Mouse (Mus musculus) gastrocnemius, adult 18-20 months (tissue): Measurements from ENCODE around the gene Nceh1. TPM values are rescaled to one million over a fixed set of nuclear protein-coding genes. Genes with fewer than 3 reads are reported as not detected.
"Not testable (repeated sequence)": the region's sequence is repeated elsewhere in the genome, so short reads cannot be mapped to it uniquely, and the experiment has no call there.

ENCODE experiments used
- DNase-seq: peaks from one replicate; pipeline ENCODE4 v3.0.0; 2021; ENCODE audit warnings: low spot score
- total RNA-seq, 2 experiments: library from RNA; stranded (reverse); gene quantifications; 2 replicates each; pipeline ENCODE4 v1.2.3; 2021

Nceh1 gene
- total RNA-seq, 2 experiments from 2014 or later, result 17.8 to 20.0 TPM

GRCm38 (mm10) chr3:27227629-27228453 lies 45.1 kb downstream of the Nceh1 start:
- no peak for DNase-seq

- no peak for DNase-seq
These were observed 46.0 kb downstream of the Nceh1 start for GRCm38 (mm10) chr3:27228530-27229309.

DNA sequence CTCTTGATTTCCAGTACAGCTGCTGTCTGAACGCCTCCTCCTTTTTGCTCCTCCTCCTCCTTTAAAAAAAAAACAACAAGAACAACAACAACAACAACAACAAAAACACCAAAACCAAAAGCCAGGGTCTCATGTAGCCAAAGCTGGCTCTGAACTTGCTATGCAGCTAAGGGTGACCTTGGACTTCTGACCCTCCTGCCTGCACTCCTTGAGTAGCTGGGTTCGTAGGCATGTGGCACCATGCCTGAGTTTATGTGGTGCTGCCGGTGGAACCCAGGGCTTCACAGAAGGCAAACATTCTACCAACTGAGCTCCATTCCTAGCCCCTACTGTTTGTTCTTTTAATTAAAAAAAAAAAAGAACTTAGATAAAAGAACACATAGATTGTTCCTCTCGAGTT lies 50.6 kb downstream of the Nceh1 start:
- no peak for DNase-seq

DNA sequence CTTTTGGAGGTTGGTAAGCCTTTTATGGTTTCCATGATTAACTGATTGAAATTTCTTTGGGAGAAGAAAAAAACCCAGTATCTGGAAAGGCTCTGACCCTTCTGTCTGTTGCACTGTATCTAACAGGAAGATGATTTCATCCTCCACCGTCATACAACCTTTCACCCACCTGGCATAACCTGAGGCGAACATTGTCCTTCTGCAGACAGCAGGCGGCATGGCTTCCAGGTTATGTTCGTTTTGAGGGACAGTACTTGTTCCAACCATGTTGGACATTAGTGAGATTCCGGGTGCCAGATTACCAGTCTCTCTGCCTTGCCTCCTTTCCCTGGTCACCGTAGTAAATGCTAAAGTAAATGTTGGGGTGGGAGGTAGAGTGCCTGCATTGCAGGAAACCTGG lies 51.1 kb downstream of the Nceh1 start:
- DNase-seq, result peak; percentile 46

- no peak for DNase-seq
These were observed 52.2 kb downstream of the Nceh1 start for GRCm38 (mm10) chr3:27234976-27235375.

GRCm38 (mm10) chr3:27237226-27237625 lies 54.5 kb downstream of the Nceh1 start:
- peak; percentile 69 for DNase-seq

- DNase-seq, result no peak
These were observed 55.8 kb downstream of the Nceh1 start for GRCm38 (mm10) chr3:27238563-27238962.

GRCm38 (mm10) chr3:27239568-27239967 lies 56.8 kb downstream of the Nceh1 start:
- no peak for DNase-seq

DNA sequence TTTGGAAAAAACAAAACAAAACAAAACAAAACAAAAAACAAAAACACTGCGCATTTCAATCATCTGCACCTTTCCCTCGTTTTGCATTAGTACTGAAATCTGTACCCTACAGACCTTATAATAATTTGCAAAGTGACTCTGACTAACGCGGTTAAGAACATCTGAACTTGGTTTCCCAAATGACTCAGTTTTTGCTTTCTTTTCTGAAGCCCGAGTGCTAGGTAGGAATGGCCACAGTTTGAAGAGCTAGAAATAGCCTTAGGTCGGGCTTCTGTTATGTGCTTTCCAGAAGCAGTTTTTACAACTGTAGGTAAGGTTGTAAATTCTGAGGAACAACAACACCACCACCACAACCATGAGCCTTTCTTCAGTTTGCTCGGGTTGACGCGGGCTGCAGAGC lies 59.1 kb downstream of the Nceh1 start:
- DNase-seq, result no peak

DNA sequence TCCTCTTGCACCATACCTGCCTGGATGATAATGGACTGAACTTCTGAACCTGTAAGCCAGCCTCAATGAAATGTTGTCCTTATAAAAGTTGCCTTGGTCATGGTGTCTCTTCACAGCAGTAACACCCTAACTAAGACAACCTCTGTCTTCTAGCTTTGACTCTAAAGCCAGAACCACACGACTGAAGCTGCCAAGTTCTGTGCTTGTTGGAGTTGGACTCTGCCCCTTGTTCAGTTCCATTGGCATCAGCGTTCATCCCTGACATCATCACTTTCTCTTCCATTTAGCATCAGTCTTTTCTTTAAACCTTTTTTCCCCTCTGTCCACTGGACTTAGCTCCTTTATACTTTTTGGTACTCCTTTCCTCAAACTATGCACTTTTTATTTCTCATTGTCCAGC lies 63.4 kb downstream of the Nceh1 start:
- no peak for DNase-seq

- DNase-seq, result no peak
These were observed 65.0 kb downstream of the Nceh1 start for GRCm38 (mm10) chr3:27247785-27248184.

DNA sequence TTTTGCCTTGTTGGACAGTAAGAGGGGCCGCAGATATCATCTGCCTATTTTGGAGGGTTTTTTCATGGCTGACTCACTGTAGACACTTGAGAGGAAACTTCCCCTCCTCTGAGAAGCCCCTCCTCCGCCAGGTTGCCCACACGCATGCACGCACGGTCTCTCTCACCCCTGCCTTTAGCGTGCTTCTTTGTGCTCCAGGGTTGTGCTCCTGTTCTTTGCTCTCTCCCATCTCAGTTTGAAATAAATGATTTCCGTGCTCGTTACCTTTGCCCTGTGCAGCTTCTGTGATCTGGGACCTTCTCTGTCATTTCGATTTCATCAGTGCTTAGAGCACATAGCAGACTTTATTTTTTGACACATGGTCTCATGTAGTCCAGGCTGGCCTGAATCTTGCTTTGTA lies 66.3 kb downstream of the Nceh1 start:
- no peak for DNase-seq

DNA sequence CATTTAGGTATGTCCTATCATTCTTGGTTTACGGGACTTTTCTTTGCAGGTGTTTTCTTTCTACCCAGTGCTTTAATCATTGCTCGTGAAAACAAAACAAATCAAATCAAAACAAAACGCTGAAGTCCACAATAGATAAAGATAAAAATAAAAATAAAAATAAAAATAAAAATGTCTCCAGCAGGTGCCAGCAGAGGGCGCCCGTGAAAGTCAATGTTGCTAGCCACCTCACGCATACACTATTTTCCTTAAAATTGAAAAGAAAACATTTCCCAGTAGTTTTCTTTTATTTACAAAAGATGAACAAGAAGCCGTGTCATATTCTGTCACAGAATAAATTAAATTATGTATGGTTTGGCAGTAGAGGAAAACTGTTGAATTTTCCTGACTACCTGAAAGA lies 68.2 kb downstream of the Nceh1 start:
- no peak for DNase-seq

- no peak for DNase-seq
These were observed 75.7 kb downstream of the Nceh1 start for GRCm38 (mm10) chr3:27258461-27258860.

DNA sequence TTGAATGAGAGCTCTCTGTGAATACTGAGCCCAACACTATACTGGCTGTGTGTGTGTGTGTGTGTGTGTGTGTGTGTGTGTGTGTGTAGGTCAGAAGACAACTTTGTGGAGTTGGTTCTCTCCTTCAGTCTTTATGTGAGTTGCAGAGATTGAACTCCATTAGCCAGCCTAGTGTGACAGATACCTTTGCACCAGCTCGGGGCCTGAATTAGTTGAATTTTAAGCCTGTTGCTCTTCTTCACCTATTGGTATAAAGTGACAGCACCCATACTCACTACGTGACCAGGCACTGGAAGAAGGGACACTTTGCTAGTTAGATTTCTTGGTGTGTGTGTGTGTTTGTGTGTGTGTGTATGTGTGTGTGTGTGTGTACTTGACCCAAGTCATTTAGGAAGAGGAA lies 77.6 kb downstream of the Nceh1 start:
- no peak for DNase-seq

DNA sequence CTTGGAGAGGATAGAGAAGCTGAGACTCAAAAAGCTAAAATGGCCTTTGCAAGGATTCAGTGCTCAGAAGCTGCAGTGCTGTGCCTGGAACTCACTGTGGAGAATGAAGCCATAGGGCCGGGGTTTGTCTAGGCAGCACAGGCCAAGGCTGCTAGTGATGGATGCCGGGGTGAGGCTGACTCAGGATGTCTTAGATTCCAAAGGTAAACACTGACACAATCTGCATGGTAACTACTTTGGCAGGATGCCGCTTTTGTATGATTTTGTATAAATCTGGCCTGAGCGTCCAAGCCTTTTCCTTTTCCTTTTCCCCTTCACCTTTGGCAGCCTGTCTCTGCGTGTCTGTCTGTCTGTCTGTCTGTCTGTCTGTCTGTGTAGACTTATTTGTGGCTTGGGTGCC lies 84.6 kb downstream of the Nceh1 start:
- no peak for DNase-seq

DNA sequence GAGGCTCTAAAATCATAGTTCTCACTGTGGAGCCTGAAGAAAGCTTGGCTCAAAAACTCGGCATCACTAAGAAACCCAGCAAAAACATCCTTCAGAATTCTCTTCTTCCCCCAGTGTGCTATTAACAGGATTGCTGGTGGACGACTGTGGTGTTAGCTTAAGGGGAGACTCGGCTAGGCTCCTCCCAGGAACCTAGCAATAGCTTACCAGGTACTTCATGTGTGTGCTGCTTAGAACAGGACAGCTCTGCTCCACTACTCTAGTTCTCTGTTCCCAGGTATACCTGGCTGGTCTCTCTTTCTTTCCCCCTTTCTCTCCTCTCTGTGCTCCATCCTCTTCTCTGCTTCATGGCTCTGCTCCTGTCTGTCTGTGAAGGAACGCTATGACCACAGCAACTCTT lies 85.1 kb downstream of the Nceh1 start:
- DNase-seq, result no peak

DNA sequence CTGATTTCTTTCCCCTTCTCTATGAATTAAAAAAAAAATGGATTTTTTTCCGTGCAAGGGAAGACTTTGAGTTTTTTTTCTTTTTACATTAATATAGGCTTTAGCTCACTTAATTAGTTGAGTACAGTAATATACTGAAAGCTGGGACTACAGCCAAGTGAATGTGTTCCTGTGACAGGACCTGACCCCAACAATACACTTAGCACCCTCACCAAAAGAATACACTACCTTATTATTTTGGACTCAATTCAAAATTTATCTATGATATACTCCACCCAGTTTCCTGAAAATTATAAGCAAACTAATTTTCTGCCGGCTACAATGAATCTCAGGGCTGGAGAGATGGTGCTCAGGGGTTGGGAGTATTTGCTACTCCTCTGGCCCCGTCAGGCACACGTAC lies 86.4 kb downstream of the Nceh1 start:
- DNase-seq, result no peak

DNA sequence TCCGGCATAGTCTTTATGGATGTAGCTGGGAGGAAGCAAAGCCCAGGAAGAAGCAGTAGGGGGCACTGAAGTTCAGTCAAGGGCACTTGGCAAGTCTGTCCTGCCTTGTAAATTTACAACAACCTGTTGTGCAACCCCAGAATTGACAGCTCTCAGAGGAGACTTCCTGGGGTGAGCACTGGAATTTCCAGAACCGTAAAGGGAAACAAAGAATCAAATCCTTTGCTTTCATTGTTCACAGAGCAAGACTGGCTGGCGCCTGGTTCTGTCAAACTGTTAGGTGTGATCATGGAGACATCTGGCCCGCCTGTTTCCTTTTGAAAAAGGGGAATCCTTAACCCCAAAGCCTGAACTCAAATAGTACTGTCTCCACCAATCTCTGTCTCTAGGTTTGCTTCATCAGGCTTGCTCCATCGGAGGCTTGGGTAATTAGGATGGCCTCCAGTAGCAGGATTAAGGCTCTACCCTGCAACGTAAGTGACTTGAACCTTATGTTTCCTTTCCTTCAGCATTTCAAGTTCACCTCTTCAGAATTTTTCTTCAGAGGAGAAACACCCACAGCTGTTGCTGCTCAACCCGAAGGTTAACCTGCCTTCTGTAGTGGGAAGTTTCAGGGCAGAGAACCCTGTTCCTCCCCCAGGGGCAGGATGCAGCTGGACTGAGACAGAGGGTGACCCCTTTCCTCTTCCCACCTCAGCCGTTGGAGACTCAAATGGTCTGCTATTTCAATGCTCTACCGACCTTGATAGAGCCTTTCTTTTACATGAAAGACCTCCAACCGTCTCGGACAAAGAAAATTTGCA lies 87.6 kb downstream of the Nceh1 start:
- DNase-seq, result peak; percentile 66

DNA sequence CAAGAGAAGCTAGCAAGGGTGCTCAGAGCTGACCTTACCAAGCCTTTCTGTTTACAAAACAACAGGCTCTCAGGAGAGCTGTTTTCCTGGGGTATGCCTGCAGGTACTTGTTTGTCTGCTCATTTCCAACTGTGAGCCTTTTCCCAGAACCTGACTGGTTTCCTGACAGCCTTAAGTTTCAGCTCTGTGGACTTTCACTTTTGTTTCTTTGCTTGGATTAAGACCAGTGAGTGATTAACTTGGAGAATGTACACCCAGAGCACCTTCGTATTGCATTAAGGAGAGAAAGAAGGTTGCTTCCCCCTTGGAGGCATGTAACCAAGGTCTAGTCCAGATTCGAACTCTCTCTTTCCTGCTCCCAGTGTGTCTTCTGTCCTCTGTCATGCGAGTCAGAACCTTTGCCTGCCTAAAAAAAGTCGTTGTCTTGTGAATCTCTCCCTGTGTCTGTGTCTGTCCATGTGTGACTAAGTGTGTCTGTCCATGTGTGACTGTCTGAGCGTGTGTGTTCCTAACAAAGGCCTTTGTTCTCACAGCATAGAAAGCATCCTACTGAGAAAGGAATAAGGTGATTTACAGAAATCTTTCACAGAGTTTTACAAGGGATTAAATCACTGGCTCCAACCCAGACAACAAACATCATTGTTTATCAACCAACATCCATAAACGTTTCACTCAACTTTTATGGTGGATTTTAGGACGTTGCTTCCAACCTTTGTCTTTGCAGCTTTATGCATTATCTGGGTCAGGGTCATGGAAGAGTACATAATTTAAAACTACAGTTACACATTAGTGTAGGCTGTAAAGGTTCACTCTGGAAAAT lies 90.4 kb downstream of the Nceh1 start:
- DNase-seq, result no peak

DNA sequence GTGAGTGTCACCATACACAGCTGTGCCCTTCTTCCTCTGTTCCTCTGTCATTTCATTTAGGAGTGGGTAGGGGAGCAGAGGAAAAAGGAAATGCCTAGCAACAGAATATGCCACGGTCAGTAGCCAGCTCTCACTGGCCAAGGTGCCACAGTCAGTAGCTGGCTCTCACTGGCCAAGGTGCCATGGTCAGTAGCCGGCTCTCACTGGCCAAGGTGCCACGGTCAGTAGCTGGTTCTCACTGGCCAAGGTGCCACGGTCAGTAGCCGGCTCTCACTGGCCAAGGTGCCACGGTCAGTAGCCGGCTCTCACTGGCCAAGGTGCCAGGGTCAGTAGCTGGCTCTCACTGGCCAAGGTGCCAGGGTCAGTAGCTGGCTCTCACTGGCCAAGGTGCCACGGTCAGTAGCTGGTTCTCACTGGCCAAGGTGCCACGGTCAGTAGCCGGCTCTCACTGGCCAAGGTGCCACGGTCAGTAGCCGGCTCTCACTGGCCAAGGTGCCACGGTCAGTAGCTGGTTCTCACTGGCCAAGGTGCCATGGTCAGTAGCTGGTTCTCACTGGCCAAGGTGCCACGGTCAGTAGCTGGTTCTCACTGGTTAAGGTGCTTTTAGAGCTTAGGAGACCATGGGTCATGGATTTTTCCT lies 96.6 kb downstream of the Nceh1 start:
- not testable (repeated sequence) for DNase-seq
